Mouse (Mus musculus): ENCODE measurements around the gene Coq8b. TPM values are rescaled to one million over a fixed set of nuclear protein-coding genes. Genes with fewer than 3 reads are reported as not detected.
"Not testable (repeated sequence)": the region's sequence is repeated elsewhere in the genome, so short reads cannot be mapped to it uniquely, and the experiment has no call there.

The Coq8b gene
- total RNA-seq, 2 experiments from 2014 or later, result 2.9 to 3.5 TPM

- ATAC-seq (replicated peaks; ENCODE audit: low FRiP score, poor library complexity, severe bottlenecking), result no peak
Measured at GRCm38 (mm10) chr7:27227676-27228075, 5.1 kb upstream of the Coq8b start.

- ATAC-seq (replicated peaks; ENCODE audit: low FRiP score, poor library complexity, severe bottlenecking), result peak; percentile 88
Measured at GRCm38 (mm10) chr7:27228281-27228821, 4.5 kb upstream of the Coq8b start, which contains the start of gene Itpkc. Gene Itpkc (minus strand): TSS chr7:27228661.

DNA sequence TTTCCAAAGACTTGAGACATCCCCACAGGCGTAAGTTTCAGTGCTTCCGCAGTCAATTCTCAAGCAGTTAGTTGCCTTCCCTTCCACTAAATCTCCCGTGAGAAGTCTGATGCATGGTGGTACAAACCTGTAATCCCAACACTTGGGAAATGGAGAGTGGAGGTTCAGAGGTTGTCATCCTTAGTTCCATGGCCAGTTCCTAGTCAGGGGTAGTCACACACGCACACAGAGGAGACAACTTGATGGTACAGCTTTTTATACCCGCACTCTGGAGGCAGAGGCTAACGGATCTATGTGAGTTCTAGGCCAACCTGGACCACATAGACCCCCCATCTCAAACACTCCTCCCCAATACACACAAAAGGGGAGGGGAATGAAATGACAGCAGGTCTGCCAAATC lies 4.0 kb upstream of the Coq8b start:
- peak; percentile 26 for ATAC-seq (replicated peaks; ENCODE audit: low FRiP score, poor library complexity, severe bottlenecking)

DNA sequence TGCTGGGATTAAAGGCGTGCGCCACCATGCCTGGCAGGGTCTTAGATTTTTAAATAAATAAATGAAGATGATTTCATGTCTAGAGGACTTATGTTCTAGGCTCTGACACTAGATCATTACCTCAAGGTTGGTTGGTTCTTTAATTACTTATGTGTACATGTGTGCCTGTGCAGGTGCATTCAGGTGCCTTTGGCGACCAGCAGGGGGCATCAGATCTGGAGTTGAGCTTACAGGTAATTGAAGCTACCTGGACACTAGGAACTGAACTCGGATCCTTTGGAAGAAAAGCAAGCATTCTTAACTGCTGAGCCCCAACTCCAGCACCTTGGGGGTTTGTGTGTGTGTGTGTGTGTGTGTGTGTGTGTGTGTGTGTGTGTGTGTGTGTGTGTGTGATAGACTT lies 2.0 kb upstream of the Coq8b start:
- ATAC-seq (replicated peaks; ENCODE audit: low FRiP score, poor library complexity, severe bottlenecking), result no peak

GRCm38 (mm10) chr7:27231693-27232331 lies 1.0 kb upstream of the Coq8b start:
- no peak for ATAC-seq (replicated peaks; ENCODE audit: low FRiP score, poor library complexity, severe bottlenecking)

- ATAC-seq (replicated peaks; ENCODE audit: low FRiP score, poor library complexity, severe bottlenecking), result no peak
Measured at GRCm38 (mm10) chr7:27233300-27233699, 477 bp downstream of the Coq8b start.

GRCm38 (mm10) chr7:27235726-27236125 lies 2.9 kb downstream of the Coq8b start:
- no peak for ATAC-seq (replicated peaks; ENCODE audit: low FRiP score, poor library complexity, severe bottlenecking)

DNA sequence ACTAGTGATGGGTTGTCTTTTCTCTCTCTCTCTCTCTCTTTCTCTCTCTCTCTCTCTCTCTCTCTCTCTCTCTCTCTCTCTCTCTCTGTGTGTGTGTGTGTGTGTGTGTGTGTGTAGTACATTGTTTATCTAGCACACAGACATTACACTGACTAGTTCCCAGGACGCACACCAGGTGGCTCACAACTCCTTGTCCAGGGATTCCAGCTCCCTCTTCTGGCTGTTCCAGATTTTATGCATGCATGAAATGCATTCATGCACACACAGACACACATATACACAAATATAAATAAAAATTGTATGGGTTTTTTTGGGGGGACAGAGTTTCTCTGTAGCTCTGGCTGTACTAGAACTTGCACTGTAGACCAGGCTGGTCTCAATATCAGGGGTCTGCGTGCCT lies 4.7 kb downstream of the Coq8b start:
- no peak for ATAC-seq (replicated peaks; ENCODE audit: low FRiP score, poor library complexity, severe bottlenecking)

GRCm38 (mm10) chr7:27238568-27238967 lies 5.7 kb downstream of the Coq8b start:
- ATAC-seq (replicated peaks; ENCODE audit: low FRiP score, poor library complexity, severe bottlenecking), result no peak

- no peak for ATAC-seq (replicated peaks; ENCODE audit: low FRiP score, poor library complexity, severe bottlenecking)
Measured at GRCm38 (mm10) chr7:27243211-27243610, 10.4 kb downstream of the Coq8b start.

DNA sequence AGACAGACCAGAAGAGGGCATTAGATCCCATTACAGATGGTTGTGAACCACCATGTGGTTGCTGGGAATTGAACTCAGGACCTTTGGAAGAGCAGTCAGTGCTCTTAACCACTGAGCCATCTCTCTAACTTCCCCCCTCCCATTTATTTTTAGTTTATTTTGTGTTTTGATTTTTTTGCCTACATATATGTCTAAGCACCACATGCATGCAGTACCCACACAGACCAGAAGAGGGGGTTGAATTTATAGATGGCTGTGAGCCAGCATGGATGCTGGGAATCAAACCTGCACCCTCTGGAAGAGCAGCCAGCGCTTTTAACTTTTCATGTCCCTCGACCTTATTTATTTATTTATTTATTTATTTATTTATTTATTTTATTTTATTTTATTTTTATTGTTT lies 11.3 kb downstream of the Coq8b start:
- ATAC-seq (replicated peaks; ENCODE audit: low FRiP score, poor library complexity, severe bottlenecking), result not testable (repeated sequence)

- 0 out of 2 replicates have a peak, but pooled peaks have one; percentile 41 for ATAC-seq (replicated peaks; ENCODE audit: low FRiP score, poor library complexity, severe bottlenecking)
Measured at GRCm38 (mm10) chr7:27249146-27249545, 16.3 kb downstream of the Coq8b start.

GRCm38 (mm10) chr7:27249928-27250327 lies 17.1 kb downstream of the Coq8b start:
- ATAC-seq (replicated peaks; ENCODE audit: low FRiP score, poor library complexity, severe bottlenecking), result no peak

DNA sequence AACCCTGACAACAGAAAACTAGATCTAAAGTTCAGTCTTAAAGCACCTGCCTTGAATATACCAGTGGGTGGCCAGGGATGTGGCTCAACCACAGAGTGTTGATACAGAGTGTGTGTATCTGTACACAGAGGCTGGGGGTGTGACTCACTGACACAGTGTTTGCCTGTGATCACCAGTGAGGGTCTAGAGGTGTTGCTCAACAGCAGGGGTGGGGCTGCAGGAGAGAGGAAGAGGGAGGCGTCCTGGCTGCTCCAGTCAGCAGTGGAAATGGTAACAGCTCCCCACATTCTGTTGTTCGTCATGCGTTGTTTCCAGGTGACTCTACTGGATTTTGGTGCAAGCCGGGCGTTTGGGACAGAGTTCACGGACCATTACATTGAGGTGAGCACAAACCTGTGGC lies 19.1 kb downstream of the Coq8b start:
- ATAC-seq (replicated peaks; ENCODE audit: low FRiP score, poor library complexity, severe bottlenecking), result no peak

GRCm38 (mm10) chr7:27255721-27256120 lies 22.9 kb downstream of the Coq8b start:
- ATAC-seq (replicated peaks; ENCODE audit: low FRiP score, poor library complexity, severe bottlenecking), result 0 out of 2 replicates have a peak, but pooled peaks have one; percentile 19

GRCm38 (mm10) chr7:27257046-27257851 lies 24.4 kb downstream of the Coq8b start:
- 0 out of 2 replicates have a peak, but pooled peaks have one; percentile 13 for ATAC-seq (replicated peaks; ENCODE audit: low FRiP score, poor library complexity, severe bottlenecking)

DNA sequence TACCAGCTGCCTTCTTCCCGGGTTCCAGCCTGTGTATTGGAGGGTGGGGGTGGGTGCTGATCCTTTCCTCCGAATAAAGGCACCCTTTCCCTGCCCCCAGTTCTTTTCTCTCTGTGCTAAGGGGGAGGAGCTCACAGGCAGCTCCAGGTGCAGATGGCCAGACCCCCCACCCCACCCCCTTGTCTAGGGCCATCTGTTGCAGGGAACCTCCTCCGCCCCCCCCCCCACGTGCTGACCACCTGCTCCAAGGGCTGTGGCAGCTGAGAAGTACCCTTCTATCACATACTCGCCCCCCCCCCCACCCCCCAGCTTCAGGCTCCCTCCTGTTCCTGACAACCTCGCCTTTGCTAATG lies 25.0 kb downstream of the Coq8b start:
- ATAC-seq (replicated peaks; ENCODE audit: low FRiP score, poor library complexity, severe bottlenecking), result no peak

- ATAC-seq (replicated peaks; ENCODE audit: low FRiP score, poor library complexity, severe bottlenecking), result peak; percentile 86
Measured at GRCm38 (mm10) chr7:27258205-27258899, 25.5 kb downstream of the Coq8b start, which contains the start of gene Numbl. Gene Numbl (plus strand): TSS chr7:27258433.

DNA sequence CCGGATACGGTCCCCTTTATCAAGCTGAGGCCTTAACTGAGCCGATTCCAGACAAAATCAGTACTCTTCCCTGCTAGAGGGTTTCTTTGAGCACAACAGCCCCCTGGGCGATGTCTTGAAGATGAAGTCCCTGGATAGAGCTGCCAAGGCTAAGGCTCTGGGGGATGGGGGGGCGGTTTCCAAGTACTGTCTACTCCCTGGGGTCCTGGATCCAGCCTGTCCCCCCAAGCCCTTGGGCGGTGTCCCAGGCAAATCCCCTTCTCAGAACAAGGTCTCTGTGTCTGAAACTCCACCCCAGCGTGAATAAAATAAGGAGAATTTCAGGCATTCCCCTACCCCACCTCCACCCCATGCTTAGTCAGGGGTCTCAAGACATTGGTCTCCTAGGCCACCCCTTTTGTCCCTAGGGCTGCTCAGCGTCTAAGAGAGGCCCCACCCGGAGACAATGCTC lies 26.5 kb downstream of the Coq8b start:
- ATAC-seq (replicated peaks; ENCODE audit: low FRiP score, poor library complexity, severe bottlenecking), result no peak

GRCm38 (mm10) chr7:27259771-27260170 lies 26.9 kb downstream of the Coq8b start:
- ATAC-seq (replicated peaks; ENCODE audit: low FRiP score, poor library complexity, severe bottlenecking), result no peak

Data from erythroblast, adult 5-6 weeks (primary cell).